Mouse (Mus musculus) heart, postnatal 14 days (tissue): ENCODE results near the gene Crybg1. TPM values are rescaled to one million over a fixed set of nuclear protein-coding genes. Genes with fewer than 3 reads are reported as not detected.
A peak's percentile ranks its signal among the peaks of the same experiment; 100 is the strongest.

Experiments used
- DNase-seq, 2 experiments: peaks; one replicate each; pipeline ENCODE4 v3.0.0; 2021 to 2022
- intact Hi-C: fragments of 180-260 bp; cut with DNase I; formaldehyde crosslinking; loops from one replicate; pipeline ENCODE4 v1.15.1; 2025
- long read RNA-seq, 2 experiments: library from polyadenylated mRNA; stranded (forward); transcript quantifications; one replicate each; pipeline ENCODE4 v2.0.0; 2021
- total RNA-seq, 2 experiments: library from RNA; stranded (reverse); gene quantifications; 2 replicates each; pipeline ENCODE4 v1.2.3; 2021

Crybg1 gene
- 1 to 10 TPM; 2.1 to 3.0 TPM for total RNA-seq
- long read RNA-seq, experiment 1, partial matches to known transcripts = 1 of 1 reads
- long read RNA-seq, experiment 1, other reads (novel, unspliced or antisense) = 0 of 1 reads
- long read RNA-seq, experiment 2, full-length matches to known transcripts = 3 of 5 reads
- long read RNA-seq, experiment 2, partial matches to known transcripts = 1 of 5 reads
- long read RNA-seq, experiment 2, other reads (novel, unspliced or antisense) = 1 of 5 reads

- DNase-seq = peak; percentile 33 to 58
- intact Hi-C loops = no loop called here
Observed at GRCm38 (mm10) chr10:44148337-44149317, at the start of gene Crybg1. TSS of gene Crybg1 (minus strand) at chr10:44148853.

GRCm38 (mm10) chr10:44177365-44177764, 28.7 kb upstream of the Crybg1 start:
- intact Hi-C loops = loop anchor here (2.0 kb wide), 1 partner anchor 223 kb away; no protein-coding TSS in a partner anchor
- peak in 1 of 2 experiments; percentile 14 for DNase-seq

GRCm38 (mm10) chr10:44176548-44176947, 27.9 kb upstream of the Crybg1 start:
- intact Hi-C loops = loop anchor here (2.0 kb wide), 1 partner anchor 222 kb away; no protein-coding TSS in a partner anchor
- DNase-seq = no peak

GRCm38 (mm10) chr10:44176120-44176519, 27.5 kb upstream of the Crybg1 start:
- DNase-seq = no peak
- intact Hi-C loops = loop anchor here (2.0 kb wide), 1 partner anchor 221 kb away; no protein-coding TSS in a partner anchor

GRCm38 (mm10) chr10:44170145-44170544, 21.5 kb upstream of the Crybg1 start:
- DNase-seq = no peak
- intact Hi-C loops = no loop called here

- intact Hi-C loops = no loop called here
- peak in 1 of 2 experiments; percentile 11 for DNase-seq
Observed at GRCm38 (mm10) chr10:44167061-44167460, 18.4 kb upstream of the Crybg1 start.

- DNase-seq = no peak
- intact Hi-C loops = loop anchor here (5.0 kb wide), 1 partner anchor 212 kb away; no protein-coding TSS in a partner anchor
Observed at GRCm38 (mm10) chr10:44164258-44164975, 15.8 kb upstream of the Crybg1 start.

GRCm38 (mm10) chr10:44163028-44163427, 14.4 kb upstream of the Crybg1 start:
- no peak for DNase-seq
- intact Hi-C loops = loop anchor here (5.0 kb wide), 1 partner anchor 211 kb away; no protein-coding TSS in a partner anchor

GRCm38 (mm10) chr10:44160150-44160549, 11.5 kb upstream of the Crybg1 start:
- intact Hi-C loops = loop anchor here (5.0 kb wide), 1 partner anchor 208 kb away; no protein-coding TSS in a partner anchor
- DNase-seq = no peak

- intact Hi-C loops = no loop called here
- DNase-seq = no peak
Observed at GRCm38 (mm10) chr10:44157489-44157888, 8.8 kb upstream of the Crybg1 start.

- DNase-seq = no peak
- intact Hi-C loops = no loop called here
Observed at GRCm38 (mm10) chr10:44150501-44150900, 1.8 kb upstream of the Crybg1 start.

- no peak for DNase-seq
- intact Hi-C loops = no loop called here
Observed at GRCm38 (mm10) chr10:44143401-44143800, 5.3 kb downstream of the Crybg1 start.

GRCm38 (mm10) chr10:44138137-44138855, 10.4 kb downstream of the Crybg1 start:
- DNase-seq = no peak
- intact Hi-C loops = no loop called here

GRCm38 (mm10) chr10:44126047-44126446, 22.6 kb downstream of the Crybg1 start:
- no peak for DNase-seq
- intact Hi-C loops = no loop called here

- intact Hi-C loops = no loop called here
- no peak for DNase-seq
Observed at GRCm38 (mm10) chr10:44124400-44124933, 24.2 kb downstream of the Crybg1 start.

GRCm38 (mm10) chr10:44118616-44119015, 30.0 kb downstream of the Crybg1 start:
- DNase-seq = no peak
- intact Hi-C loops = no loop called here

- no peak for DNase-seq
- intact Hi-C loops = no loop called here
Observed at GRCm38 (mm10) chr10:44116796-44117195, 31.9 kb downstream of the Crybg1 start.

GRCm38 (mm10) chr10:44114611-44115010, 34.0 kb downstream of the Crybg1 start:
- intact Hi-C loops = no loop called here
- DNase-seq = no peak

- DNase-seq = no peak
- intact Hi-C loops = no loop called here
Observed at GRCm38 (mm10) chr10:44112005-44112675, 36.5 kb downstream of the Crybg1 start.
